Mouse (Mus musculus) olfactory bulb, adult 2 months (tissue): Measurements from ENCODE around the gene D430041D05Rik.

Source experiments
- CTCF ChIP-seq: fragments of 200-500 bp; IDR thresholded peaks from 2 replicates; pipeline ENCODE4 v1.5.1; 2012; ENCODE audit warnings: low read depth, mild to moderate bottlenecking, low read length, moderate library complexity; ENCODE audit not compliant: insufficient read depth
- POLR2A ChIP-seq: fragments of 200-500 bp; IDR thresholded peaks from 2 replicates; pipeline ENCODE4 v1.6.1; 2012; ENCODE audit warnings: mild to moderate bottlenecking, low read depth, low read length, moderate library complexity; ENCODE audit not compliant: insufficient read depth

DNA sequence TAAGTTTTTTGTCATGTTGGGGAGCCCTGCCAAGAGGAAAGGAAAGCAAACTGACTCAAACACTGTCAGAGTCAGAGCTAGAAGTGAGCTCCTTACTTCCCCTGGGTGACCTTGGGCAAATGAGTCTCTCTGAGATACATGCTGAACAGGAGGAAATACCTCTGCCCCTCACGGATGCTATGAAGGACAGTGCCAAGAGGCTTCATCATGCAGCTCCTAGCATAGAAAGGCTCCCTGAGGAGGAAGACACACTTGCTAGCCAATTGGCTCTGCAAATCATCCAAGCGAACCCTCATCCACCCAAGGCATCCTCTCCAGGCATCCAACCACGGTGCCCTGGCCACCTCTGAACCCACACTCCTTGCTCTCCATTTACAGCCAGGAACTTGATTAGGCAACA is 51.5 kb downstream of the D430041D05Rik start:
- TF ChIP-seq CTCF (no peak), POLR2A (no peak)
